Mouse (Mus musculus) C2C12 (cell line): ENCODE measurements around the gene Dnajc12.

Experiments
- CEBPB ChIP-seq: IDR thresholded peaks from one replicate; pipeline ENCODE4 v1.6.1; 2011; ENCODE audit warnings: low read depth, mild to moderate bottlenecking, control low read depth, moderate library complexity
- CTCF ChIP-seq: IDR thresholded peaks from one replicate; pipeline ENCODE4 v1.5.1; 2011; ENCODE audit not compliant: control insufficient read depth, insufficient read depth, insufficient read length
- MAX ChIP-seq: IDR thresholded peaks from one replicate; pipeline ENCODE4 v1.6.1; 2011; ENCODE audit warnings: mild to moderate bottlenecking, control low read depth
- MYOG ChIP-seq: IDR thresholded peaks from one replicate; pipeline ENCODE4 v1.6.1; 2011; ENCODE audit not compliant: control insufficient read depth, insufficient read length; ENCODE audit errors: extremely low read depth

DNA sequence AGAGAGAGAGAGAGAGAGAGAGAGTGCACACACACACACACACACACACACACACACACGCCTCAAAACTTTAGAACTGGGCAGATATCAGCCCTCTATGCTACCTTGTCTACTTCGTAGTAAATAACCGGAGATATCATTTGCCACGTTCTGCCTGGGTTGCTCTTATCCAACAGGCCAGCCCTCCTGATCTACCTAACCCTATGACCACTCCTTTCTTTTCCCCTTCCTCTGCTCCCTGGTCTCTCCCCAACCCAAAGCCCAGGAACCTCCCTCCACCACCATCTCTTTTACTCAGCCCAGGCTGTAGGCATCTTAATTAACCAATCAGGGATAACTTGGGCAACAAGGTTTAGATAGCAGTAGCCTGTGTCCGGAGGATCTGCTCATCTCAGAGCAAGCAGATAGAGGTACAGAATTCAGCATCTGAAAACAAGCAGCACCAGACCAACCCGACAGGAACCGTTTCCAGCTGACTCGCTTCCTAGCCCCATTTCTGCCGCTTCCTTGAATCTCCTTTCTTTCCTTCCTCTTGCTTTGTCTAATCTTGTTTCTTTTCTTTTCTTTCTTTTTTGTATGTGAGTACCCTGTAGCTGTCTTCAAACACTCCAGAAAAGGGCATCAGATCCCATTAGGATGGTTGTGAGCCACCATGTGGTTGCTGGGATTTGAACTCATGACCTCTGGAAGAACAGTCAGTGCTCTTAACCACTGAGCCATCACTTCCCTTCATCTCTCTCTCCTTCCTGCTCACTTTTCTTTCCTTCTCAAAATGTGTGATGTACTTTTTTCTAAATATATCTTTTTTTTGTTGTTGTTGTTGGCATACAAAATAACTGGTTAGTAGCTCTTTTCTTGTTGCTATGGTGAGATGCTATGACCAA, 41.6 kb downstream of the Dnajc12 start:
- TF ChIP-seq CTCF (no peak), MYOG (no peak), MAX (no peak), CEBPB (no peak)
